Mouse (Mus musculus): ENCODE results near the gene Dhdh. TPM values are rescaled to one million over a fixed set of nuclear protein-coding genes. Genes with fewer than 3 reads are reported as not detected.
A peak's percentile ranks its signal among the peaks of the same experiment; 100 is the strongest.

The Dhdh gene
- polyA plus RNA-seq, 2 experiments: 1.6 to 2.2 TPM

- TF ChIP-seq EP300 (IDR thresholded peaks at IDR 0.05; ENCODE audit: low read depth) (peak; percentile 2; the same call in 1 of the 2 replicates), CTCF (IDR thresholded peaks at IDR 0.05; ENCODE audit: low read depth) (peak; percentile 71)
- H3K27ac ChIP-seq: peak overlapping the region; percentile 100
- peak overlapping the region; percentile 88 for H3K4me2 ChIP-seq (ENCODE audit: low read depth)
- peaks cover 34% of the 10 kb centered on the region for H3K36me3 ChIP-seq (replicated peaks; ENCODE audit: control insufficient read depth, insufficient read depth, low read depth)
- H3K4me1 ChIP-seq (replicated peaks; ENCODE audit: control insufficient read depth in 2 of 2, insufficient read depth in 2 of 2, low read length in 1 of 2): peaks cover 2 to 4% of the 10 kb centered on the region in 2 experiments; a peak in 3 of 4 replicates
- peak in 1 of 3 experiments; percentile 58 for DNase-seq (ENCODE audit: low read depth in 3 of 3, low spot score in 3 of 3)
- peak overlapping the region; percentile 76 to 88 for H3K4me3 ChIP-seq (ENCODE audit: insufficient read depth in 1 of 2, low read depth in 2 of 2, low read length in 2 of 2)
- H3K9me3 ChIP-seq (ENCODE audit: control insufficient read depth, low read length): no peaks in the 10 kb centered on the region
- ATAC-seq (ENCODE audit: insufficient read depth): 0 out of 2 replicates have a peak, but pooled peaks have one; percentile 14
- 15% methylated on average over 7 of the region's 7 CpGs for WGBS (ENCODE audit: insufficient replicate concordance)
- peak overlapping the region; percentile 99 for H3K9ac ChIP-seq (replicated peaks)
- H3K27me3 ChIP-seq (ENCODE audit: control insufficient read depth, insufficient read depth, low read length): no peaks in the 10 kb centered on the region; the same call in 1 of the 2 replicates
These were observed 38.0 kb upstream of the Dhdh start for GRCm38 (mm10) chr7:45526474-45527120.

- Histone ChIP-seq H3K27ac (peak within 1 kb of the TSS; percentile 100), H3K4me3 (ENCODE audit: insufficient read depth in 1 of 2, low read depth in 2 of 2, low read length in 2 of 2) (peak within 1 kb of the TSS; percentile 76 to 88), H3K9ac (replicated peaks) (peak within 1 kb of the TSS; percentile 99), H3K4me2 (ENCODE audit: low read depth) (peak within 1 kb of the TSS; percentile 88), H3K9me3 (ENCODE audit: control insufficient read depth, low read length) (no peaks in the 10 kb centered on the region), H3K27me3 (ENCODE audit: control insufficient read depth, insufficient read depth, low read length) (no peaks in the 10 kb centered on the region), H3K36me3 (replicated peaks; ENCODE audit: control insufficient read depth, insufficient read depth, low read depth) (peaks cover 38% of the 10 kb centered on the region), H3K4me1 (replicated peaks; ENCODE audit: control insufficient read depth in 2 of 2, insufficient read depth in 2 of 2, low read length in 1 of 2) (peaks cover 6 to 8% of the 10 kb centered on the region in 2 experiments; a peak in 3 of 4 replicates)
- peak; percentile 94 to 96 (median 96) for DNase-seq (ENCODE audit: low read depth in 3 of 3, low spot score in 3 of 3)
- WGBS (ENCODE audit: insufficient replicate concordance): under 1% methylated on average over 54 of the region's 54 CpGs
- no peak for TF ChIP-seq CTCF (IDR thresholded peaks at IDR 0.05; ENCODE audit: low read depth)
- TF ChIP-seq EP300 (IDR thresholded peaks at IDR 0.05; ENCODE audit: low read depth): peak; percentile 41; the same call in 1 of the 2 replicates
- ATAC-seq (ENCODE audit: insufficient read depth): peak; percentile 71
These were observed 37.3 kb upstream of the Dhdh start, which contains the start of the genes Ppp1r15a and Plekha4 for GRCm38 (mm10) chr7:45525809-45526473. TSS of gene Ppp1r15a (minus strand) at chr7:45526268. TSS of gene Plekha4 (plus strand) at chr7:45526330.

GRCm38 (mm10) chr7:45524841-45525621 is 36.4 kb upstream of the Dhdh start:
- peaks cover 42% of the 10 kb centered on the region for H3K36me3 ChIP-seq (replicated peaks; ENCODE audit: control insufficient read depth, insufficient read depth, low read depth)
- H3K9me3 ChIP-seq (ENCODE audit: control insufficient read depth, low read length): no peaks in the 10 kb centered on the region
- no peaks in the 10 kb centered on the region for H3K27me3 ChIP-seq (ENCODE audit: control insufficient read depth, insufficient read depth, low read length)
- TF ChIP-seq CTCF (IDR thresholded peaks at IDR 0.05; ENCODE audit: low read depth): no peak
- peak; percentile 95 for TF ChIP-seq EP300 (IDR thresholded peaks at IDR 0.05; ENCODE audit: low read depth)
- peak; percentile 86 for ATAC-seq (ENCODE audit: insufficient read depth)
- peak overlapping the region; percentile 76 to 88 for H3K4me3 ChIP-seq (ENCODE audit: insufficient read depth in 1 of 2, low read depth in 2 of 2, low read length in 2 of 2)
- peak overlapping the region; percentile 100 for H3K27ac ChIP-seq
- DNase-seq (ENCODE audit: low read depth in 3 of 3, low spot score in 3 of 3): peak; percentile 95 to 96 (median 95)
- peak overlapping the region; percentile 99 for H3K9ac ChIP-seq (replicated peaks)
- peak overlapping the region; percentile 88 for H3K4me2 ChIP-seq (ENCODE audit: low read depth)
- H3K4me1 ChIP-seq (replicated peaks; ENCODE audit: control insufficient read depth in 2 of 2, insufficient read depth in 2 of 2, low read length in 1 of 2): peaks cover 6 to 8% of the 10 kb centered on the region in 2 experiments; a peak in 3 of 4 replicates
- 1% methylated on average over 12 of the region's 12 CpGs for WGBS (ENCODE audit: insufficient replicate concordance)

GRCm38 (mm10) chr7:45523678-45524170 is 35.1 kb upstream of the Dhdh start:
- H3K4me3 ChIP-seq (ENCODE audit: insufficient read depth in 1 of 2, low read depth in 2 of 2, low read length in 2 of 2): peak overlapping the region; percentile 76 to 88
- DNase-seq (ENCODE audit: low read depth in 3 of 3, low spot score in 3 of 3) (peak in 1 of 3 experiments; percentile 38), ATAC-seq (ENCODE audit: insufficient read depth) (no peak)
- WGBS (ENCODE audit: insufficient replicate concordance): 43% methylated on average over 12 of the region's 13 CpGs
- peaks cover 42% of the 10 kb centered on the region for H3K36me3 ChIP-seq (replicated peaks; ENCODE audit: control insufficient read depth, insufficient read depth, low read depth)
- no peaks in the 10 kb centered on the region for H3K27me3 ChIP-seq (ENCODE audit: control insufficient read depth, insufficient read depth, low read length)
- H3K9ac ChIP-seq (replicated peaks): peak overlapping the region; percentile 99
- peak overlapping the region; percentile 88 for H3K4me2 ChIP-seq (ENCODE audit: low read depth)
- no peaks in the 10 kb centered on the region for H3K9me3 ChIP-seq (ENCODE audit: control insufficient read depth, low read length)
- peaks cover 10 to 14% of the 10 kb centered on the region in 2 experiments for H3K4me1 ChIP-seq (replicated peaks; ENCODE audit: control insufficient read depth in 2 of 2, insufficient read depth in 2 of 2, low read length in 1 of 2)
- peak overlapping the region; percentile 90 for H3K27ac ChIP-seq
- no peak for TF ChIP-seq EP300 (IDR thresholded peaks at IDR 0.05; ENCODE audit: low read depth)
- TF ChIP-seq CTCF (IDR thresholded peaks at IDR 0.05; ENCODE audit: low read depth): no peak

All from liver, embryonic 14.5 days (tissue).